Mouse (Mus musculus) bone marrow, adult 2 months (tissue): ENCODE results near the gene Ulk4.

ENCODE experiments used
- CTCF ChIP-seq: fragments of 200-500 bp; IDR thresholded peaks from 2 replicates; pipeline ENCODE4 v1.5.1; 2011; ENCODE audit warnings: low read length, control low read depth; ENCODE audit not compliant: control insufficient read depth, insufficient read depth
- POLR2A ChIP-seq: fragments of 200-500 bp; IDR thresholded peaks from 2 replicates; pipeline ENCODE4 v1.6.1; 2011; ENCODE audit warnings: low read depth, mild to moderate bottlenecking, control low read depth, low read length, borderline replicate concordance; ENCODE audit not compliant: control insufficient read depth

GRCm38 (mm10) chr9:121316621-121317405 is 39.8 kb upstream of the Ulk4 start:
- TF ChIP-seq POLR2A, result no peak
- no peak for TF ChIP-seq CTCF
